Mouse (Mus musculus) CH12.LX (cell line): ENCODE data around the gene Olfr887. TPM values are rescaled to one million over a fixed set of nuclear protein-coding genes. Genes with fewer than 3 reads are reported as not detected.

Source experiments
- DNase-seq: peaks from one replicate; pipeline ENCODE4 v3.0.0-alpha.2; 2013; ENCODE audit errors: extremely low read depth
- H3K27ac ChIP-seq: 2 replicates; pipeline ENCODE4 v1.5.1; 2012; ENCODE audit warnings: low read depth, mild to moderate bottlenecking, control low read depth, moderate library complexity; ENCODE audit not compliant: insufficient read depth
- H3K27me3 ChIP-seq: replicated peaks from 2 replicates; pipeline ENCODE3; 2012; ENCODE audit warnings: inconsistent platforms
- H3K36me3 ChIP-seq, 2 experiments: replicated peaks in 1 of 2; 2 replicates each; pipeline versions ENCODE3 to v1.6.1; 2012; ENCODE audit warnings: inconsistent platforms in 1 of 2, low read length in 1 of 2, mild to moderate bottlenecking in 1 of 2, mixed read lengths in 1 of 2, moderate library complexity in 1 of 2; ENCODE audit not compliant: control insufficient read depth in 1 of 2, insufficient read depth in 1 of 2
- H3K4me1 ChIP-seq, 2 experiments: 2 replicates each; pipeline ENCODE4 v1.6.1; 2012; ENCODE audit warnings: inconsistent platforms in 1 of 2, moderate library complexity in 1 of 2; ENCODE audit not compliant: insufficient read depth in 2 of 2, control insufficient read depth in 1 of 2
- H3K4me2 ChIP-seq: 2 replicates; pipeline ENCODE4 v1.6.1; 2012; ENCODE audit warnings: low read depth, mild to moderate bottlenecking, control low read depth; ENCODE audit not compliant: poor library complexity, insufficient read depth, severe bottlenecking
- H3K4me3 ChIP-seq, 3 experiments: fragments of 150-350 bp in 1 of 3; sonication (generic) in 1 of 3; replicated peaks in 1 of 3; 2 replicates each; pipeline versions ENCODE3 to v1.5.1; 2011 to 2012; ENCODE audit warnings: low read depth in 2 of 3, low read length in 2 of 3, mild to moderate bottlenecking in 2 of 3, moderate library complexity in 2 of 3, control low read depth in 1 of 3, improper control_type of control experiment in 1 of 3, inconsistent platforms in 1 of 3, mixed read lengths in 1 of 3; ENCODE audit not compliant: poor library complexity in 1 of 3
- H3K79me2 ChIP-seq: replicated peaks from 2 replicates; pipeline ENCODE4 v1.6.1; 2012; ENCODE audit warnings: mild to moderate bottlenecking, moderate library complexity; ENCODE audit not compliant: control insufficient read depth, poor library complexity, insufficient read depth, severe bottlenecking; ENCODE audit errors: extremely low read depth
- H3K9ac ChIP-seq: 2 replicates; pipeline ENCODE4 v1.6.1; 2012; ENCODE audit warnings: low read depth, mild to moderate bottlenecking, control low read depth, moderate library complexity; ENCODE audit not compliant: insufficient read depth
- H3K9me3 ChIP-seq: replicated peaks from 2 replicates; pipeline ENCODE3; 2012; ENCODE audit warnings: low read length, inconsistent platforms, mixed read lengths
- BHLHE40 ChIP-seq: IDR thresholded peaks from 2 replicates; pipeline ENCODE4 v1.6.1; 2011; ENCODE audit warnings: mild to moderate bottlenecking, low read depth, low read length, improper control_type of control experiment
- CTCF ChIP-seq, 2 experiments: IDR thresholded peaks in 1 of 2; conservative IDR thresholded peaks in 1 of 2; 2 replicates each; pipeline ENCODE4 v1.5.1; 2011 to 2012; ENCODE audit warnings: low read depth in 2 of 2, low read length in 2 of 2, improper control_type of control experiment in 1 of 2, inconsistent platforms in 1 of 2, mild to moderate bottlenecking in 1 of 2, moderate library complexity in 1 of 2
- E2F4 ChIP-seq: IDR thresholded peaks from 2 replicates; pipeline ENCODE4 v1.6.1; 2011; ENCODE audit warnings: low read depth, low read length, improper control_type of control experiment; ENCODE audit not compliant: insufficient replicate concordance
- ELF1 ChIP-seq: IDR thresholded peaks from 2 replicates; pipeline ENCODE4 v1.6.1; 2014; ENCODE audit warnings: low read depth, mild to moderate bottlenecking, inconsistent platforms, low read length, improper control_type of control experiment
- EP300 ChIP-seq: IDR thresholded peaks from 2 replicates; pipeline ENCODE4 v1.6.1; 2011; ENCODE audit warnings: low read length, improper control_type of control experiment
- IRF4 ChIP-seq: IDR thresholded peaks from 2 replicates; pipeline ENCODE4 v1.6.1; 2014; ENCODE audit warnings: low read depth, mild to moderate bottlenecking, inconsistent platforms, low read length, improper control_type of control experiment
- JUN ChIP-seq: IDR thresholded peaks from 2 replicates; pipeline ENCODE4 v1.6.1; 2011; ENCODE audit warnings: low read depth, mild to moderate bottlenecking, low read length, improper control_type of control experiment, moderate library complexity; ENCODE audit not compliant: insufficient read depth
- JUND ChIP-seq: conservative IDR thresholded peaks from 2 replicates; pipeline ENCODE4 v1.6.1; 2011; ENCODE audit warnings: low read depth, low read length, improper control_type of control experiment
- KAT2A ChIP-seq: IDR thresholded peaks from 2 replicates; pipeline ENCODE4 v1.6.1; 2012; ENCODE audit warnings: low read length, improper control_type of control experiment, inconsistent platforms; ENCODE audit not compliant: insufficient replicate concordance
- MAFK ChIP-seq: IDR thresholded peaks from 2 replicates; pipeline ENCODE4 v1.6.1; 2011; ENCODE audit warnings: low read length, improper control_type of control experiment; ENCODE audit not compliant: insufficient replicate concordance
- MAX ChIP-seq: IDR thresholded peaks from 2 replicates; pipeline ENCODE4 v1.6.1; 2011; ENCODE audit warnings: low read length, improper control_type of control experiment
- MAZ ChIP-seq: IDR thresholded peaks from 2 replicates; pipeline ENCODE4 v1.6.1; 2012; ENCODE audit warnings: low read depth, mild to moderate bottlenecking, inconsistent platforms, low read length, improper control_type of control experiment, moderate library complexity
- MEF2A ChIP-seq: IDR thresholded peaks from 2 replicates; pipeline ENCODE4 v1.6.1; 2014; ENCODE audit warnings: low read depth, mild to moderate bottlenecking, inconsistent platforms, low read length, improper control_type of control experiment, borderline replicate concordance
- MXI1 ChIP-seq: IDR thresholded peaks from 2 replicates; pipeline ENCODE4 v1.6.1; 2011; ENCODE audit warnings: mild to moderate bottlenecking, low read depth, low read length, improper control_type of control experiment
- MYC ChIP-seq: IDR thresholded peaks from 2 replicates; pipeline ENCODE4 v1.6.1; 2011; ENCODE audit warnings: low read depth, mild to moderate bottlenecking, improper control_type of control experiment, low read length
- PAX5 ChIP-seq: IDR thresholded peaks from 2 replicates; pipeline ENCODE4 v1.6.1; 2012; ENCODE audit warnings: low read length, inconsistent platforms, mixed read lengths
- POLR2AphosphoS2 ChIP-seq: IDR thresholded peaks from 2 replicates; pipeline ENCODE4 v1.6.1; 2011; ENCODE audit warnings: low read depth, low read length, improper control_type of control experiment
- RCOR1 ChIP-seq: conservative IDR thresholded peaks from 2 replicates; pipeline ENCODE4 v1.6.1; 2012; ENCODE audit warnings: low read depth, mild to moderate bottlenecking, inconsistent platforms, low read length, improper control_type of control experiment
- SMC3 ChIP-seq: IDR thresholded peaks from 2 replicates; pipeline ENCODE4 v1.6.1; 2011; ENCODE audit warnings: low read depth, low read length, improper control_type of control experiment
- TBP ChIP-seq: conservative IDR thresholded peaks from 2 replicates; pipeline ENCODE4 v1.6.1; 2011; ENCODE audit warnings: low read depth, low read length, improper control_type of control experiment
- UBTF ChIP-seq: IDR thresholded peaks from 2 replicates; pipeline ENCODE4 v1.6.1; 2012; ENCODE audit warnings: low read depth, mild to moderate bottlenecking, inconsistent platforms, low read length, improper control_type of control experiment, moderate library complexity
- USF2 ChIP-seq: conservative IDR thresholded peaks from 2 replicates; pipeline ENCODE4 v1.6.1; 2011; ENCODE audit warnings: low read depth, low read length, improper control_type of control experiment
- ZKSCAN1 ChIP-seq: IDR thresholded peaks from 2 replicates; pipeline ENCODE4 v1.6.1; 2012; ENCODE audit warnings: low read depth, inconsistent platforms, low read length, improper control_type of control experiment, borderline replicate concordance
- ZNF384 ChIP-seq: IDR thresholded peaks from 2 replicates; pipeline ENCODE4 v1.6.1; 2012; ENCODE audit warnings: low read depth, low read length, improper control_type of control experiment, inconsistent platforms
- dilution Hi-C: fragments of 300-500 bp; cut with MboI; formaldehyde crosslinking; loops from 2 replicates; pipeline ENCODE4 v1.14.3; 2020; ENCODE audit warnings: low sequenced_read_pairs; ENCODE audit not compliant: extremely low pct_unique_long_range_greater_than_20kb, extremely low pct_ligation_motif_present
- in situ Hi-C: fragments of 300-500 bp; cut with MboI; formaldehyde crosslinking; loops from 3 replicates; pipeline ENCODE4 v1.14.3; 2019; ENCODE audit warnings: low sequenced_read_pairs, low pct_ligation_motif_present, low pct_unique_long_range_greater_than_20kb, mixed read lengths
- polyA plus RNA-seq: library from polyadenylated mRNA; unstranded; fragments of >175 nt; gene quantifications from 2 replicates; pipeline ENCODE4 v1.2.1, GENCODE M21; 2012; ENCODE audit warnings: low read depth; ENCODE audit not compliant: insufficient read length
- total RNA-seq, 2 experiments: library from RNA; depleted of rRNA; stranded (reverse); fragments of 300-350 nt in 1 of 2; fragments of >200 nt in 1 of 2; gene quantifications; 2 replicates each; pipeline ENCODE4 v1.2.3; 2012 to 2014

Olfr887 gene
- total and polyA plus RNA-seq, 3 experiments, result not detected

GRCm38 (mm10) chr9:38107828-38108227, 24.0 kb downstream of the Olfr887 start, which contains the start of gene Olfr888:
Gene Olfr888, plus strand, starts transcription at chr9:38108128.
- Histone ChIP-seq H3K4me3 (no peak within 1 kb of the TSS), H3K9ac (no peak within 1 kb of the TSS), H3K27me3 (no peaks in the 10 kb centered on the region), H3K9me3 (no peaks in the 10 kb centered on the region), H3K27ac (no peak within 1 kb of the TSS), H3K79me2 (no peaks in the 10 kb centered on the region), H3K36me3 (no peaks in the 10 kb centered on the region), H3K4me2 (no peak within 1 kb of the TSS), H3K4me1 (no peaks in the 10 kb centered on the region)
- in situ Hi-C loops (no loop called here), dilution Hi-C loops (no loop called here)
- TF ChIP-seq MAX (no peak), SMC3 (no peak), KAT2A (no peak), ZKSCAN1 (no peak), JUND (no peak), TBP (no peak), ZNF384 (no peak), RCOR1 (no peak), USF2 (no peak), PAX5 (no peak), MEF2A (no peak), EP300 (no peak), MAZ (no peak), BHLHE40 (no peak), ELF1 (no peak), MYC (no peak), MAFK (no peak), UBTF (no peak), JUN (no peak)
- DNase-seq, result no peak

GRCm38 (mm10) chr9:38114898-38115297, 31.0 kb downstream of the Olfr887 start, which contains the start of gene Olfr889:
Gene Olfr889, plus strand, starts transcription at chr9:38115198.
- DNase-seq, result no peak
- Histone ChIP-seq H3K9me3 (no peaks in the 10 kb centered on the region), H3K4me1 (no peaks in the 10 kb centered on the region), H3K9ac (no peak within 1 kb of the TSS), H3K79me2 (no peaks in the 10 kb centered on the region), H3K4me2 (no peak within 1 kb of the TSS), H3K4me3 (no peak within 1 kb of the TSS), H3K27ac (no peak within 1 kb of the TSS)
- dilution Hi-C loops (no loop called here), in situ Hi-C loops (no loop called here)
- TF ChIP-seq BHLHE40 (no peak), MXI1 (no peak), ELF1 (no peak), UBTF (no peak), POLR2AphosphoS2 (no peak), CTCF (conservative IDR thresholded peaks at IDR 0.05 in 1 of 2, IDR thresholded peaks at IDR 0.05 in 1 of 2; ENCODE audit: low read depth in 2 of 2, low read length in 2 of 2) (no peak), E2F4 (no peak), PAX5 (no peak), ZNF384 (no peak), ZKSCAN1 (no peak), MYC (no peak), JUN (no peak), EP300 (no peak), IRF4 (no peak), USF2 (no peak)
- TF ChIP-seq, all 38 proteins: peak for 0
- Histone ChIP-seq H3K36me3 (no peaks in the 10 kb centered on the region), H3K27me3 (no peaks in the 10 kb centered on the region)
